Mouse (Mus musculus) lung, embryonic 15.5 days (tissue): ENCODE results near the gene Phldb3. TPM values are rescaled to one million over a fixed set of nuclear protein-coding genes. Genes with fewer than 3 reads are reported as not detected.
A peak's percentile ranks its signal among the peaks of the same experiment; 100 is the strongest.

Source experiments
- ATAC-seq: fragments of 200-750 bp; cut with Nextera tagmentation; 2 replicates; pipeline ENCODE4 v1.8.0; 2017; ENCODE audit warnings: moderate number of reproducible peaks, borderline replicate concordance; ENCODE audit not compliant: low FRiP score, low TSS enrichment; ENCODE audit errors: extremely low read depth
- H3K27ac ChIP-seq: fragments of 300-500 bp; sonication (generic); 2 replicates; pipeline ENCODE4 v1.5.1; 2015; ENCODE audit warnings: moderate library complexity, mild to moderate bottlenecking, inconsistent platforms
- H3K27me3 ChIP-seq: fragments of 300-500 bp; sonication (generic); 2 replicates; pipeline ENCODE4 v1.6.1; 2015; ENCODE audit warnings: inconsistent platforms
- H3K36me3 ChIP-seq: fragments of 300-500 bp; sonication (generic); 2 replicates; pipeline ENCODE4 v1.6.1; 2015; ENCODE audit warnings: inconsistent platforms
- H3K4me1 ChIP-seq: fragments of 300-500 bp; sonication (generic); 2 replicates; pipeline ENCODE4 v1.6.1; 2015; ENCODE audit warnings: inconsistent platforms
- H3K4me2 ChIP-seq: fragments of 300-500 bp; sonication (generic); 2 replicates; pipeline ENCODE4 v1.6.1; 2015; ENCODE audit warnings: inconsistent platforms, mild to moderate bottlenecking, moderate library complexity
- H3K4me3 ChIP-seq: fragments of 300-500 bp; sonication (generic); 2 replicates; pipeline ENCODE4 v1.5.1; 2015; ENCODE audit warnings: mild to moderate bottlenecking, inconsistent platforms
- H3K9ac ChIP-seq: fragments of 300-500 bp; sonication (generic); 2 replicates; pipeline ENCODE4 v1.6.1; 2015; ENCODE audit warnings: inconsistent platforms
- H3K9me3 ChIP-seq: fragments of 300-500 bp; sonication (generic); 2 replicates; pipeline ENCODE4 v1.6.1; 2016; ENCODE audit warnings: inconsistent platforms
- WGBS: fragments of 180-500 bp; shearing (Covaris S2); methylation state at CpG from one replicate; pipeline ENCODE4 v1.1.7; 2015; 5-methylcytosine and 5-hydroxymethylcytosine counted together
- polyA plus RNA-seq: library from polyadenylated mRNA; unstranded; fragments of >200 nt; fragmentation: Nextera tagmentation; extraction: Ambion mirVana; gene quantifications from 2 replicates; pipeline ENCODE4 v1.2.1, GENCODE M21; 2015

Phldb3 gene
- polyA plus RNA-seq, 1 experiment from 2014 or later, result 0.21 TPM

GRCm38 (mm10) chr7:24598121-24598520, 12.4 kb upstream of the Phldb3 start:
- Histone ChIP-seq H3K4me2 (no peak overlapping the region), H3K4me3 (no peak overlapping the region), H3K9me3 (no peaks in the 10 kb centered on the region), H3K27ac (no peak overlapping the region), H3K36me3 (no peaks in the 10 kb centered on the region), H3K9ac (no peak overlapping the region), H3K27me3 (peaks cover 10% of the 10 kb centered on the region; the same call in 1 of the 2 replicates), H3K4me1 (0 out of 2 replicates have a peak, but pooled peaks cover 17% of the 10 kb centered on the region)
- no peak for ATAC-seq
- WGBS, result 63% methylated on average over 4 of the region's 4 CpGs

GRCm38 (mm10) chr7:24599211-24600067, 11.1 kb upstream of the Phldb3 start:
- Histone ChIP-seq H3K27me3 (peaks cover 10% of the 10 kb centered on the region; the same call in 1 of the 2 replicates), H3K9ac (no peak overlapping the region), H3K9me3 (no peaks in the 10 kb centered on the region), H3K36me3 (no peaks in the 10 kb centered on the region), H3K27ac (no peak overlapping the region), H3K4me3 (no peak overlapping the region), H3K4me2 (no peak overlapping the region), H3K4me1 (0 out of 2 replicates have a peak, but pooled peaks cover 8% of the 10 kb centered on the region)
- ATAC-seq, result no peak
- 60% methylated on average over 15 of the region's 15 CpGs for WGBS

DNA sequence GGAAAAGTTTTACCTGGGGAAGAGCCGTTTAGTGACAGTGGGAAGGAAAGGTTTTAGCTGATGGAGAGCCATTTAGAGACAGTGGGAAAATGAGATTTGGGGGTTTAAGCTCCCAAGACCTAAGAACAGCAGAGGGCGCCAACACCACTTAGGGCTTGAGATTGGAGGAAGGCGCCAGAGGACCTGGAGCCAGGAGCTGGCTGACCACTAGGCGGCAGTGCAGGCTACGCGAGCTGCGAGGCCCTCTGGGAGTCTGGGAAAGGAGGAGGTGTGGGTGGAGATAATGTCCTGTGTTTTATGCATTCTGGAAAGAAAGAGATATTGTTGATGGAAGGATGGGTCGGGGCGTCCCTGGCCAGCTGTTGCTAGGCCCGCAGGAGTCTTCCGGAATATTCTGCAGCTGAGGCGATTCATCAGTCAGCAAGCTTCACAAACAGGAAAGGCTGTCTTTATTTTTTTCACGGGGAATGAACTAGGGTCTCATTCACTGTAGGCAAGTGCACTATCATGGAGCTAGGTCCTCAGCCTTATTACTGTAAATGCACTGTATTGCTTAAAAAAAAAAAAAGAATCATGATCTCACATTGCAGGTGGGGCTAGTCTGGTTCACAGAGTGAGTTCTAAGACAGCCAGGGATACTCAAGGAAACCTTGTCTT, 9.5 kb upstream of the Phldb3 start:
- peak overlapping the region; percentile 38; the same call in 1 of the 2 replicates for H3K4me2 ChIP-seq
- H3K4me3 ChIP-seq, result no peak overlapping the region
- no peak overlapping the region for H3K9ac ChIP-seq
- WGBS, result 4% methylated on average over 13 of the region's 13 CpGs
- H3K36me3 ChIP-seq, result no peaks in the 10 kb centered on the region
- H3K27ac ChIP-seq, result no peak overlapping the region
- H3K4me1 ChIP-seq, result no peaks in the 10 kb centered on the region
- no peaks in the 10 kb centered on the region for H3K27me3 ChIP-seq
- H3K9me3 ChIP-seq, result no peaks in the 10 kb centered on the region
- ATAC-seq, result peak; percentile 86

DNA sequence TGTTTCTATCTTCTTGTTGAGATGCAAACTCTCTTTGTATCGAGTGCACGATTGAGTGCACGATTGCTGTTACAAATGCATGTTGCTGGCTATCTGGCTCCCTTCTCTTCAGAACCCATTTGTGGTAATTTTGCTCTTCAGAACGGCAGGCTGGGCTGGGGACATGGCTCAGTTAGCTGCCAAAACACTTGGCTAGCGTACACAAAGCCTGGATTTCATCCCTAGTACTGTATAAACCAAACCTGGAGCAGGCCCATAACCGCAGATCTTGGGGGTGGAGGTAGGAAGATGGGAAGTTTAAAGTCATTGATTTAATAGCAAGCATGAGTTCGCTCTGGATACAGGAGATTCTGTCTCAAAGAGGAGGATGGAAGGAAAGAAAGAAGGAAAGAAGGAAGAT, 5.0 kb upstream of the Phldb3 start:
- no peaks in the 10 kb centered on the region for H3K36me3 ChIP-seq
- peaks cover 11% of the 10 kb centered on the region for H3K27me3 ChIP-seq
- H3K4me2 ChIP-seq, result no peak overlapping the region
- no peaks in the 10 kb centered on the region for H3K9me3 ChIP-seq
- no peak for ATAC-seq
- no peak overlapping the region for H3K9ac ChIP-seq
- no peak overlapping the region for H3K4me3 ChIP-seq
- H3K27ac ChIP-seq, result 0 out of 2 replicates have a peak overlapping the region, but pooled peaks have one; percentile 15
- 78% methylated on average over 7 of the region's 7 CpGs for WGBS
- H3K4me1 ChIP-seq, result peaks cover 6% of the 10 kb centered on the region

GRCm38 (mm10) chr7:24606046-24606445, 4.5 kb upstream of the Phldb3 start:
- H3K9me3 ChIP-seq, result no peaks in the 10 kb centered on the region
- peaks cover 8% of the 10 kb centered on the region for H3K4me1 ChIP-seq
- 73% methylated on average over 7 of the region's 7 CpGs for WGBS
- H3K4me3 ChIP-seq, result no peak overlapping the region
- no peaks in the 10 kb centered on the region for H3K36me3 ChIP-seq
- H3K27me3 ChIP-seq, result peaks cover 16% of the 10 kb centered on the region
- no peak overlapping the region for H3K4me2 ChIP-seq
- no peak overlapping the region for H3K27ac ChIP-seq
- H3K9ac ChIP-seq, result no peak overlapping the region
- ATAC-seq, result no peak

- 46% methylated on average over 6 of the region's 6 CpGs for WGBS
- Histone ChIP-seq H3K27me3 (peaks cover 35% of the 10 kb centered on the region), H3K4me3 (no peak overlapping the region), H3K4me1 (peaks cover 16% of the 10 kb centered on the region), H3K4me2 (no peak overlapping the region), H3K9ac (no peak overlapping the region), H3K27ac (no peak overlapping the region), H3K9me3 (no peaks in the 10 kb centered on the region), H3K36me3 (no peaks in the 10 kb centered on the region)
- ATAC-seq, result peak; percentile 28; the same call in 1 of the 2 replicates
Measured at GRCm38 (mm10) chr7:24608017-24608416, 2.5 kb upstream of the Phldb3 start.

GRCm38 (mm10) chr7:24608561-24608960, 2.0 kb upstream of the Phldb3 start:
- Histone ChIP-seq H3K27ac (no peak overlapping the region), H3K9ac (no peak overlapping the region), H3K9me3 (no peaks in the 10 kb centered on the region), H3K36me3 (no peaks in the 10 kb centered on the region), H3K4me1 (peaks cover 16% of the 10 kb centered on the region), H3K4me3 (no peak overlapping the region), H3K27me3 (peaks cover 40% of the 10 kb centered on the region), H3K4me2 (no peak overlapping the region)
- 75% methylated on average over 8 of the region's 8 CpGs for WGBS
- no peak for ATAC-seq

GRCm38 (mm10) chr7:24610879-24611494, 424 bp downstream of the Phldb3 start:
- peak overlapping the region; percentile 25 for H3K9ac ChIP-seq
- H3K27me3 ChIP-seq, result peaks cover 41% of the 10 kb centered on the region
- H3K27ac ChIP-seq, result peak overlapping the region; percentile 39
- H3K4me2 ChIP-seq, result peak overlapping the region; percentile 79
- ATAC-seq, result peak; percentile 77
- no peaks in the 10 kb centered on the region for H3K36me3 ChIP-seq
- peak overlapping the region; percentile 44 for H3K4me3 ChIP-seq
- WGBS, result under 1% methylated on average over 36 of the region's 36 CpGs
- H3K9me3 ChIP-seq, result no peaks in the 10 kb centered on the region
- H3K4me1 ChIP-seq, result peaks cover 16% of the 10 kb centered on the region

DNA sequence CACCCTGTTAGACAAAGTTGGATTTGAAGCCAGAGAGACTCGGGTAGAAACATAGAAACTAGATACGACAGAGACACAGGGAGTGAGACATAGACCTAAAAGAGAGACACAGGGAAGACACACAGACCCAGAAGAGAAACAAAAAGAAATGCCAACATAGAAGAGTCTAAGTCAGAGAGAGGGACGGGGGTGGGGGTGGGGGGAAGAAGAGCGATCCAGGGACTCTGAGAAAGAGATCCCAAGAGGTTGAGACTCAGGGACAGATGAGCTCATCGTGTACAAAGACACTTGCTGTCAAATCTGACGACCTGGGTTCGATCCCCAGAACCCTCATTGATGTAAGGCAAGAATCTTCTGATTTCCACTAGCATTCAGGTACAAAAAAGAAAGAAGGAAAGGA, 1.1 kb downstream of the Phldb3 start:
- 14% methylated on average over 7 of the region's 7 CpGs for WGBS
- no peak for ATAC-seq
- peak overlapping the region; percentile 25 for H3K9ac ChIP-seq
- H3K36me3 ChIP-seq, result no peaks in the 10 kb centered on the region
- peaks cover 41% of the 10 kb centered on the region for H3K27me3 ChIP-seq
- no peak overlapping the region for H3K27ac ChIP-seq
- H3K4me1 ChIP-seq, result peaks cover 16% of the 10 kb centered on the region
- H3K4me3 ChIP-seq, result peak overlapping the region; percentile 44
- H3K4me2 ChIP-seq, result peak overlapping the region; percentile 79
- H3K9me3 ChIP-seq, result no peaks in the 10 kb centered on the region

GRCm38 (mm10) chr7:24612308-24612910, 1.8 kb downstream of the Phldb3 start:
- H3K4me2 ChIP-seq, result peak overlapping the region; percentile 79
- H3K4me1 ChIP-seq, result peaks cover 16% of the 10 kb centered on the region
- H3K9me3 ChIP-seq, result no peaks in the 10 kb centered on the region
- no peak for ATAC-seq
- 0 out of 2 replicates have a peak overlapping the region, but pooled peaks have one; percentile 13 for H3K9ac ChIP-seq
- no peaks in the 10 kb centered on the region for H3K36me3 ChIP-seq
- peaks cover 41% of the 10 kb centered on the region for H3K27me3 ChIP-seq
- H3K4me3 ChIP-seq, result peak overlapping the region; percentile 23
- 6% methylated on average over 27 of the region's 27 CpGs for WGBS
- no peak overlapping the region for H3K27ac ChIP-seq

- 50% methylated on average over 13 of the region's 13 CpGs for WGBS
- ATAC-seq, result no peak
Measured at GRCm38 (mm10) chr7:24614816-24615215, 4.3 kb downstream of the Phldb3 start.

More at GRCm38 (mm10) chr7:24614816-24615215, 4.3 kb downstream of the Phldb3 start:
- peaks cover 37% of the 10 kb centered on the region for H3K27me3 ChIP-seq
- H3K4me1 ChIP-seq, result peaks cover 16% of the 10 kb centered on the region
- no peak overlapping the region for H3K9ac ChIP-seq
- H3K36me3 ChIP-seq, result no peaks in the 10 kb centered on the region
- H3K4me3 ChIP-seq, result no peak overlapping the region
- no peak overlapping the region for H3K27ac ChIP-seq
- H3K4me2 ChIP-seq, result no peak overlapping the region
- no peaks in the 10 kb centered on the region for H3K9me3 ChIP-seq
